Mouse (Mus musculus) lung, adult 2 months (tissue): ENCODE measurements around the gene Slc39a3.

ENCODE experiments used
- CTCF ChIP-seq: fragments of 200-500 bp; IDR thresholded peaks from 2 replicates; pipeline ENCODE4 v1.5.1; 2011; ENCODE audit warnings: mild to moderate bottlenecking, low read length, control low read depth; ENCODE audit not compliant: insufficient read depth
- POLR2A ChIP-seq: fragments of 200-500 bp; IDR thresholded peaks from 2 replicates; pipeline ENCODE4 v1.6.1; 2011; ENCODE audit warnings: low read depth, mild to moderate bottlenecking, control low read depth, low read length, borderline replicate concordance; ENCODE audit errors: extremely low read depth

GRCm38 (mm10) chr10:81041458-81042175, 4.4 kb upstream of the Slc39a3 start:
- TF ChIP-seq CTCF, result peak; percentile 84
- TF ChIP-seq POLR2A, result no peak
